Mouse (Mus musculus): Measurements from ENCODE around the gene Olfr1022.

Olfr1022 gene

GRCm38 (mm10) chr2:85868294-85868693, at the start of gene Olfr1022:
Olfr1022 (plus strand) TSS chr2:85868594.
- no peak for DNase-seq

- DNase-seq, result no peak
Observed at GRCm38 (mm10) chr2:85845383-85845782, 23.0 kb upstream of the Olfr1022 start, which contains the start of gene Olfr1019. Olfr1019 (minus strand) TSS chr2:85845483.

GRCm38 (mm10) chr2:85846730-85847129, 21.7 kb upstream of the Olfr1022 start, which contains the start of gene Olfr1020:
Olfr1020 (plus strand) TSS chr2:85847030.
- no peak for DNase-seq

GRCm38 (mm10) chr2:85885340-85885739, 16.9 kb downstream of the Olfr1022 start, which contains the start of gene Olfr1023:
Olfr1023 (plus strand) TSS chr2:85885640.
- DNase-seq, result no peak

DNA sequence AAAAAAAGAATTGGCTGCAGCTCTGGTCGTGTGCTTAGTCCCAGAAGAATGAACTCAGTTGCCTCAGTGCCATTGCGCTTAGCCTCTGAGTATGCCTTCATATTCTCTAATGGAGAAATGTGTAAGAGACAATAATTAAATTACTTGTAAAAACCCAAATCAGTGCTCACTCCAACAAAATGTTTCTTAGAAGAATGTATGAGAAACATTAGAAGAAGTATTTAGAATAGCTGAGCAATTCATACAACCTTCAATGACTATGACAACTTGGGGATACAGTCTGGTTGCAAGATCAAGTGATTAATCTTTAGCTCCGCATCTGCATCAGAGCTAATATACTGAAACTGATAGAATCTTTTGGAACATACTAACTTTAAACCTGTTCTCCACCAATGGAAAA, 36.6 kb downstream of the Olfr1022 start, which contains the start of gene Olfr1024:
Gene Olfr1024, minus strand, starts transcription at position 101 of the 400 bp plus-strand sequence.
- no peak for DNase-seq

- DNase-seq, result no peak
Observed at GRCm38 (mm10) chr2:85913197-85913596, 44.8 kb downstream of the Olfr1022 start.

DNA sequence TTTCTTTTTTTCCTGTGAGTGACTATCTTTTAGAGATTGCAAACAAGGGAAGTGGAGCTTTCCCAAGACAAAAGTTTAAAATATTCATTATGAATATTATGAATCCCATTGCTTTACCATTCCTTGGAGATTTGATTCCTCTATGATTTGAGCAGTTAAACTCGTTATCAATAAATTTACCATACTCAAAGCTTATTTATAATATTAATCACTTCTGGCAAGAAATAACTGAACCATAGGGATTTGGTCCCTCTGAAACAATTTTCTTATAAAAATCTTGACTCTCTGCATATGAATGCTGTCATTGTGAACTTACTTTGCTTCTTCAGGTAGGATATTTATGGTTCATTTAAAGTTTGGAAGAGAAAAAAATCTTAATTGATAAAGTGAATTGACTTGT, 46.5 kb downstream of the Olfr1022 start, which contains the start of gene Olfr1025-ps1:
Gene Olfr1025-ps1, plus strand, starts transcription at position 301 of the 400 bp plus-strand sequence.
- no peak for DNase-seq
